Mouse (Mus musculus) layer of hippocampus, adult 18-20 months (tissue): ENCODE results near the gene Nob1. TPM values are rescaled to one million over a fixed set of nuclear protein-coding genes. Genes with fewer than 3 reads are reported as not detected.

ENCODE experiments used
- DNase-seq, 2 experiments: peaks; one replicate each; pipeline ENCODE4 v3.0.0; 2022; ENCODE audit warnings: low spot score in 2 of 2
- long read RNA-seq: library from polyadenylated mRNA; stranded (forward); transcript quantifications from one replicate; pipeline ENCODE4 v2.0.0, GENCODE M21; 2021
- total RNA-seq, 2 experiments: library from RNA; stranded (reverse); gene quantifications; 2 replicates each; pipeline ENCODE4 v1.2.3; 2021

Nob1 gene
- 10 to 100 TPM; 40.7 to 44.1 TPM for total RNA-seq
- long read RNA-seq, transcript Nob1-201 (9 exons, 1,658 nt) = major isoform, 19 of 44 reads
- long read RNA-seq, partial matches to known transcripts = 22 of 44 reads
- long read RNA-seq, other reads (novel, unspliced or antisense) = 3 of 44 reads

GRCm38 (mm10) chr8:107424597-107425229 lies at the start of gene Nob1:
Gene Nob1 (minus strand): TSS chr8:107425051.
- peak; percentile 92 to 97 for DNase-seq

GRCm38 (mm10) chr8:107473369-107473768 lies 48.5 kb upstream of the Nob1 start:
- no peak for DNase-seq

GRCm38 (mm10) chr8:107472403-107473100 lies 47.7 kb upstream of the Nob1 start:
- DNase-seq = no peak

GRCm38 (mm10) chr8:107470302-107470701 lies 45.5 kb upstream of the Nob1 start:
- no peak for DNase-seq

- no peak for DNase-seq
Measured at GRCm38 (mm10) chr8:107468811-107469302, 44.0 kb upstream of the Nob1 start.

- no peak for DNase-seq
Measured at GRCm38 (mm10) chr8:107466642-107467041, 41.8 kb upstream of the Nob1 start.

- no peak for DNase-seq
Measured at GRCm38 (mm10) chr8:107465332-107465990, 40.6 kb upstream of the Nob1 start.

GRCm38 (mm10) chr8:107462423-107462822 lies 37.6 kb upstream of the Nob1 start:
- DNase-seq = no peak

GRCm38 (mm10) chr8:107458281-107458680 lies 33.4 kb upstream of the Nob1 start:
- DNase-seq = no peak

GRCm38 (mm10) chr8:107457725-107458124 lies 32.9 kb upstream of the Nob1 start:
- no peak for DNase-seq

GRCm38 (mm10) chr8:107455268-107455667 lies 30.4 kb upstream of the Nob1 start:
- DNase-seq = peak in 1 of 2 experiments; percentile 74

GRCm38 (mm10) chr8:107453386-107453785 lies 28.5 kb upstream of the Nob1 start:
- DNase-seq = no peak

- DNase-seq = no peak
Measured at GRCm38 (mm10) chr8:107451414-107452066, 26.7 kb upstream of the Nob1 start.

GRCm38 (mm10) chr8:107449655-107450054 lies 24.8 kb upstream of the Nob1 start:
- no peak for DNase-seq

GRCm38 (mm10) chr8:107449130-107449529 lies 24.3 kb upstream of the Nob1 start:
- DNase-seq = no peak

GRCm38 (mm10) chr8:107448382-107448889 lies 23.6 kb upstream of the Nob1 start:
- DNase-seq = no peak

GRCm38 (mm10) chr8:107447713-107448112 lies 22.9 kb upstream of the Nob1 start:
- DNase-seq = no peak

- DNase-seq = no peak
Measured at GRCm38 (mm10) chr8:107444626-107445025, 19.8 kb upstream of the Nob1 start.

- DNase-seq = no peak
Measured at GRCm38 (mm10) chr8:107439880-107440625, 15.2 kb upstream of the Nob1 start.

GRCm38 (mm10) chr8:107437711-107438110 lies 12.9 kb upstream of the Nob1 start:
- no peak for DNase-seq
